Mouse (Mus musculus): ENCODE measurements around the gene Cd80.
"Not testable (repeated sequence)": the region's sequence is repeated elsewhere in the genome, so short reads cannot be mapped to it uniquely, and the experiment has no call there.

The Cd80 gene

DNA sequence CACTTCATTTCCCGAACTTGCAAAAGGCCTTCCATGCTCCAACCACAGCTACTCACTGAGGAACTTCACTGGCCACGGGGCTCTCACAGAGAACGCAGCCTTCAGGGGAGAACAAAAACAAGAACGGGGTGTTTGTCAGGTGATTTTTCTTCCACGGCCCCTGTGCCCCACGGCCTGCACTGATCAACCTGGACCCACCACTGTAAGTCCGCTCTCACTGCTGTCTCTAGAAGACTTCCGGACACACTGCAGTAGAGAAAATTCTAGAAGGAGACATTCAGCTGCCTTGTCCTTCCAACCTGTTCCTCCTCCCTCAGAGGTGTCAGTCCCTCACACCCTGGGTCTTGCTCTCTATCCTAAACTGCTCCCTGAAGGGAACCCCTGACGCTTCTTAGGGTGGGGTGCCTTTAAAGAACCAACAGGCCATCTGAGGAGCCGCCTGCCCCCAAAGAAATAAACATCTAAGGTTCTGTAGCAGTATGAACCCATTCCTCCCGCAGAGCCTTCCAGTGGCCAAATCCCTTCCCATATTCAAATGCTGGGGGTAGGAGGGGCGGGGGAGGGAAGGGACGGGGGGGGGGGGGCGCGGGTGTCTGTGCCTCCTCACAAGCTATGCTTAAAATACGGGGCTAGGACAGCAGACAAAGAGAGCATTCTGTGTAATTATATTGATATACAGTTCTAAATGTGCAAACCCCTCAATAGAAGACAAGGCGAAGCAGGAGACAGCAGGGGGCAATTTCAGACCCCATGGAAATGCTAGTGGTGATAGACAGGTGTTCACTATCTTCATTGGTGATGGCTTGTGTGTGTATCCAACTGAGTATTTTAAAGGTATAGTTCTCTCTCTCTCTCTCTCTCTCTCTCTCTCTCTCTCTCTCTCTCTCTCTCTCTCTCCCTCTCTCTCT lies at the start of gene Cd80:
TSS of gene Cd80 (plus strand) at position 51 of the 908 bp plus-strand sequence.
- DNase-seq (ENCODE audit: low spot score in 2 of 2): no peak

DNA sequence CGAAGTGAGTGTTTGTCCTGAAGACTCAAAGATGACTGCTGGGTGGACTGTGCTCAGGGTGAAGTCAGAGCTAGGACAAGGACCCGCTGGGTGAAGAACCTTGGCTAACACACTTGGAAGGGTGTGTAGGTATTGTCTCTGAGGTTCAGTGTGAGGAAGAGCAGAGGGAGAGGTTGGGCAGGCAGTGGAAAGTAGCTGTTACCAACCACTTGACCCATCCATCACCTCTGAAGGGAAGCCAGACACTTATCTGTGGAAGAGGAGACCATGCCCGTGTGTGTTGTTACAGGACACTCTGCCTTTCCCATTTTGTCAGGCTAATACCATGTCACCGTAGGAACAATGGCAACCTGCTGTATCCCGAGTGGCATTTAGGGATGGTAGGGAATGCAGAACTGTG lies 49.1 kb upstream of the Cd80 start:
- no peak for DNase-seq (ENCODE audit: low spot score in 2 of 2)

DNA sequence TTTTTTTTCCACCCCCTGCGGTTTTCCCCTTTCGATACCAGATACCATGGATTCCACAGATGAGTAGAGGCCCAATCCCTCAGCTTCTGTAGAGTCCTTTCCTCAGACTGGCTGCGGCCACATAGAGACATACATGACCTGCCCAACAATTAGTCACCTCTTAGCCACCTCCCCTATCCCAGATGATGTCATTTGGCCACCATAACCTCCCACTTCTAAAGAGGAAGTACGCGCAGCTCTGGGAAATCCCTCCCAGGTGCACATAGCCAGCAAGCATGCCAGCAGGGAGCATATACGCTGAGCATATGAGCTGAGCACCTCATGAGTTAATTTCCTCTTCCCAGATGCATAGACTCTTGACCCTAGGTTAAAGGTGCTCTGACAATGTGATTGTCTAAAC lies 48.7 kb upstream of the Cd80 start:
- no peak for DNase-seq (ENCODE audit: low spot score in 2 of 2)

DNA sequence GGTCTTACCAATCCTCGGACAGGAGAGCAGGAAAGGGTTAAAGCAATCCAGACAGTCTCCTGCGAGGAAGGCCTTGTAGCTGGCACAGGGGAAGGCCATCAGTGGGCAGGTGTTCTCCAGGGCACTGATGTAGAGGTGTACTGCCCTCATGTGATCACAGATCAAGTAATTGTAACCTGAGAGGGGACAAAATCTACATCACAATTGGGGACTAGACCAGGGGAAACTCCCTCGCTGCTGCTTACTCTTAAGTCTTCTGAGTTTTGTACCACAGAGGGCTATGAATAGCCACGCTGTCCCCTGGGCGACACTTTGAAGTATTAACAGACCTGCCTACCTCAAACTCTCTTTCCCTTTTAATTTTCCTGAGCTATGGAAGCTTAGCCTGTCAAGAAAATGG lies 47.8 kb upstream of the Cd80 start:
- DNase-seq (ENCODE audit: low spot score in 2 of 2): no peak

DNA sequence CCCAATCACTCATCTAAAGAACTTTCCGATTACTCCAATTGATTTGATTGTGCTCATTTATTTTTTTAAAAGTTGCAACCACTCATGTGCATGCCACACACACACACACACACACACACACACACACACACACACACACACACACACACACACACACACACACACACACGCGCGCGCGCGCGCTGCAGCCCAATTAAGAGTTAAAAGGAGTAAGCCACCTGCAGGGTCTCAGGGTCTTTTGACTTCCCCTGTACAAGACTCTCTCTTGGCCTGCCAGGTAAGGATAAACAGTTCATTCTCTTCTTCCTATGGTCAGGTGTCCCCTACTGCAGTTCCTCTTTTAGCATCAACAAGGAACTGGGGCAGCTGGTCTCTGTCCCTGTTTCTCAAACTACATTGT lies 46.9 kb upstream of the Cd80 start:
- DNase-seq (ENCODE audit: low spot score in 2 of 2): no peak

DNA sequence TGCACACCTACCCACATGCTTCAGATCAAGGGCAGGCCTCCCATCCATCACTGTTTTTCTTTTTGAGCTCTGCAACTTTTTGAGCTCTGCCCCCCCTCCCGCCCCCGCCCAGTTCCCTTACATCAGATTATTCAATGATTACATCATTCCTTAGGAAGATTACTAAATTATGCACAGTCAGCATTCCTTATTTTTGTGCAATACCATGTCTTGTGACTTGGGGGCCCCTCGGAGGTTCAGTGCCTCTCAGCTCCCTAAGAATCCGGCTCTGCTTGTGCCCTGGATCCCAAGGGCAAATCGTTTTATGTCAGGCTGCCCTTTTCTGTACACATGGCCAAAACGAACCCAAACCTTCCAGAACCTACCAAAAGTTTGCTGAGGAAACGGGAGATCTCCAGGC lies 40.4 kb upstream of the Cd80 start:
- no peak for DNase-seq (ENCODE audit: low spot score in 2 of 2)

DNA sequence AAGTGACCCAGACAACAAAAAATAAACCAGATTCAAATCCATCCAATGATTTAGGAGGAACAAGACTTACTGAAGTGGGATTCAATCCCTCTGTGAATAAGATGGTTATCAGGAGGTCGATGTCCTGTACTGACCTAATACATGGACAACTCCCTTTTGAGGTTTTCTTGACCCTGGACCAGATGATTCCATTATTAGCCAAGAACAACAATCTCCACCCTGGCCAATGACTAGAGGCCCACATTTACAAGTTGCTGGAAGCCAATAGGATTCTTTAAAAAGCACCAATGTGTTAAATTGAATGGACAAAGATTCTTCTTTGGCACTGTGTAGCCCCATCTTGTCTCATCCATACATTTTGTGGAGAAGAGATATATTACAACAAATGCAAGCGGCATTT lies 30.0 kb upstream of the Cd80 start:
- peak; percentile 45 to 54 for DNase-seq (ENCODE audit: low spot score in 2 of 2)

DNA sequence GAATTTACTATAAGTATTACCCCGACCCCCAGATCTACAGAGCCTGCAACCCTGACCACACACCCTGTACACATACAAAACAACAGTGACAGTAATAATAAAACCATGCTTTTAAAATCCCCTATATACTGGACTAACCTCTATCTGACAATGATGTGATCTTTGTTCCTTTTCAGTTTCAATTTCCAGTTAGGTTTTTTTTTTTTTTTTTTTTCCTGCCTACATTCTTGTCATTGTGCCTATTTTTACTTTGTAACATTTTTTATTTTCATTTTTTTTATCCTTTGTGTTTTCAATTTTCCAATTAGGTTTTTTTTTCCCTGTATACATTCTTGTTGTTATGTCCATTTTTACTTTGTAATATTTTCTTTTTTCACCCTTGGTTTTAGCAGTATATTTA lies 29.6 kb upstream of the Cd80 start:
- no peak for DNase-seq (ENCODE audit: low spot score in 2 of 2)

DNA sequence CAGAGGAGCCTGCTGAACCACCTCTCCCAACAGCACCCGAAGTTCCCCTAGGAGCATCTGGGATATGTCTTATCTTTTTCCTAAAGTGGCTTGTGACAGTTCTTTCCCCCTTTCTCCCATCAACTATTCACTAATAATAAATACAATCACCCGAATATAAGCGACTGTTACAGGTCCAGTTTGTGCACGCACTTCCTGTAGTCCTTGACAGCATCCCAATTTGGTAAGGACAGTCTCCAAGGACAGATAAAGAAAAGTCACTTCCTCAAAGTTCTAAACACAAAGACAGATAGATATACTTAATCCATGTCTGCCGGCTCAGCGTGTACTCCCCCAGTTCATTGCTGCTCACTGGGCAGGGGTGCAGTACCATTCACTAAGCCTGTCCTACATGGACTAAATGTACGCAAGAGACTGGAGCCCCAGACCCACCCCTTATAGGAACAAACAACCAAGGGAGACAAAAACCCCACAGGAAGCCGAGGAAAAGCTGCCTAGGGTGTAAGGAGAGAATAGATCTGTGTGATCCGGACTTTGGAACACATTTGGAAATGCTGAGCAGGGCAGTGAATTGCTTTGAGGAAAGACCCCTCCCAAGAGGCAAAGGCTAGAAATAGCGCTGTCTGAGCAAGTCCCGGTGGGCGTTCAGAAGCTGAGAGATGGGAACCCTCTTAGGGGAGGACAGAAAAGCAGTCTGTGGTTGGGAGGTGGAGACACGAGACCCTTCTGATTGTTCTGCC lies 23.7 kb upstream of the Cd80 start:
- peak; percentile 19 to 26 for DNase-seq (ENCODE audit: low spot score in 2 of 2)

DNA sequence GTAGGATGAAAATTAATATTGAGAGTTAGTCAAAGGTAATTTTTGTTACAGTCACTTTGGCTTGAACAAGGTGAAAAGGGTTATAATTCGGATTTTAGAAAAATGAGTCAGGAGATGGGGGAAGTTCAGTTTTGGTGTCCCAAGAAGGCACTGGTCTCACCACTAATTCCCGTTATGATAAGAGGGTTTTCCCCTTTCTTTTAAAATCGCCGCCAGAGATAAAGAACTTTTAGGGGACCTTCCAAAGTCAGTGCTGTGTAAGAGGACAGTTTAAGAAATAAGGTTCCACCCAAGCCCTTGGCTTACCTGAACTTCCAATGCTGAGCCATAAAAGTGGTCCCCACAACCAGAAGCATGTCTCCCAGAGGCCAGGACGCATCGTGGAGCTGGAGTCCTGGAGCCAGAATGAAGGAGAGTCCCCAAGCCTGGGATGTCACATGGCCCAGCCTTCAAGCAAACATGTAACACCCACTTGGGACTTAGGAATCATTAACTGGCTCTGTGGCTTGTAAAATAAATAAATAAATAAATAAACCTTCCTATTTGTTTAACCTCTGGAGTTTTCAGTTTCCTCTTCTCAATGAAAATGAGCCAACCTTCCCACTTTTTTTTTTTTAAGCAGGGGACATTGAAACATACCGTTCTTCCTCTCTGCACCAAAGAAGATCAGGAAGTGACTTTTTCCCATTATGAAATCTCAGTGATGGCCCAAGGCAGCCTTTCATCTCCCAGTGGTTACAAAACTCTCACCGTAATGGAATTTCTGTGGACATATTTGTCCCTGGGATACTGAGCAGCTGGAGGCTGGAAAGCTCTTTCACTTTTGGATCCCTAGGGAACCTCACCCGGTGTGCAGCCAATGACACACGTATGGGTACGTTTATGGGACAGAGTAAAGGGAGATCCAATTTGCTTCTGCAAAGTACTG lies 22.6 kb upstream of the Cd80 start, which contains the start of gene Pla1a:
TSS of gene Pla1a (minus strand) at position 648 of the 928 bp plus-strand sequence.
- DNase-seq (ENCODE audit: low spot score in 2 of 2): peak; percentile 42 to 60

DNA sequence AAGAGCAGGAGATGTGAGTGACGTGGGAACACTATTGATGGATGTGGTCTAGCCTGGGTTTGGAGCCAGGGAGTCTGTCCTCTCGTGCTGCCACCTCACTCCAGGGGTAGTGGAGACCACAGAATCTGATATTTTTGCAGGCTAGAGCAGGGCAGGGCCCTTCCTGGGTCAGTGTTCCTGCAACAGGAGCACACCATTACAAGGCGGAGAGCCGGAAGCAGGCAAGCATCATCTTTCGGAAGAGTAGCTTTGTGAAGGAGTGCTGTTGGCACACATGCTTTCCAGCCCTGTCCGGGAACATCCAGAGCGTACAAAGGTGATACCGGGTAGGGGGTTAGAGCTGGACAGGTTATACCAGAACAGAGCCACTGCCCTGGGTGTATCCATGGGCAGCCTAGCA lies 21.8 kb upstream of the Cd80 start:
- DNase-seq (ENCODE audit: low spot score in 2 of 2): no peak

DNA sequence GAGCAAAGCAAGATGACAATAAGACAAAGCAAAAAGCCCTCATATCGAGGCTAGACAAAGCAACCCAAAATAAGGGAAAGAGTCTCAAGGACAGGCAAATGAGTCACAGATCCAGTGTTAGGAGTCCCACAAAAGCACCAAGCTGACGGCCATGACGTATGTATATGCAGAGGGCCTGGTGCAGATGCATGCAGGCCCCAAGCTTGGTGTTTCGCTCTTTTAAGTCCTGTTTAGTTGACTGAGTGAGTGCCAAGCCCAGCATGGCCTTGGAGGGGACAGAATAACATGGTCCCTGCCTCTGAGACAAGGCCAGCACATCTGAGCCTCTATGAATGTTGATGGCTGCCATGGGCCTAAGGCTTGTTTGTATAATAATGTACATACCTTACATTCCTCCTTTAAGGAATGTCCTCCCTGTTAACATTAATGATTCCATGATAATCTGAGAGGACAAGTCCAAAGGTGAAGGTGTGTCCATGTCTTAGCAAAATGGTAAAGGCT lies 21.0 kb upstream of the Cd80 start:
- no peak for DNase-seq (ENCODE audit: low spot score in 2 of 2)

DNA sequence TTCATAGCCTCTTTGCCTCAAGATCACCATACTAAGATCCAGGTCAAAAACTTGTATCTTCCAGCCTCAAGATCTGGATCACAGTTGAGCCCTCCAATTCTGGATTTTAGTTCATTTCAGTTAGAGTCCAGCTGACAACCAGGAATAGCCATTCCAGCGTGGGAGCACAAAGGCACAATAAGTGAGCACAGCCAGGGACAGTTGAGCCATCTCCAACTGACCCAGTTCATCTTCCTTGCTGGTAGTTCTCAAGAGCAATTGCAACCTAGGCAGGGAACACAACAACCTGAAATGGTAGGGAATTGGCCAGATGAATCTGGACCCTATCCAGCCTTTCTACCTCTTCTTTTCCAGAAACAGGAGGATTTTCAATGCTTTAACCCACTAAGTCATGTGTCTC lies 16.2 kb upstream of the Cd80 start:
- no peak for DNase-seq (ENCODE audit: low spot score in 2 of 2)

DNA sequence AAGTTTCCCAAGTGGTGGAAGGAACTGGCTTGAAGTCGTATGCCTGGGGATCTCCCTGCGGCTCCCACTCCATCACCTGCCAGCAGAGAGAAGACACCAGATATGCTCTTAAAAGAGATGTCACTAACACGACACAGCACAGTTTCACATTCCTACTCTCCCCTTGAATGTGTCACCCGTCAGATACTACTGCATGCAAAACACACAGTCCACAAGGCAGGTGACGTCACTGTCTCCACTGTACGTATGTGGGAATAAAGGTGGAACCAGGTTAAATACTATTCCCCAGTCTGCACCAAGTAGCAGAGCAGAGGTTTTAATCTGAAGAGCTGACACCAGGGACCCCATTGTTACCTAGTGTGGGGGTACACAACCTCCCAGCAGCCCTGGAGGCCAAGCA lies 15.0 kb upstream of the Cd80 start:
- DNase-seq (ENCODE audit: low spot score in 2 of 2): no peak

DNA sequence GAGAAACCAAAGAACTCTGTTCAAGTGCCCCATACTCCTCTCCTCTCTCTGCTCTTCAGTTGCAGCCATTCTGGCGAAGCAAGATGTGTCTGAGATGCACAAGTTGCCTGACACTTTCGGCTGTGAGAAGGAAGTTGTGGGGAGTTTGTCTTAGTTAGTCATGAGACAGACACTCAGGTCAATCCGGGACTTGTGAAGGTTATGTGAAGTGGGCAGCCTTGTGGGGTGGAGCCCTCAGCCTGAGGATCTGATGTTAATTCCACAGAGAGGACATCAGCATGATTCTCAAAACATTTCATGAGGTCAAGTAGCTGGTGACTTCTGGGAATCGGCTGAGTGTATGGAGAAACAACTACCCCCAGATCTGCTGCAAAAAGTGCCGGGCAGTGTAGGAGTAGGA lies 13.8 kb upstream of the Cd80 start:
- DNase-seq (ENCODE audit: low spot score in 2 of 2): no peak

DNA sequence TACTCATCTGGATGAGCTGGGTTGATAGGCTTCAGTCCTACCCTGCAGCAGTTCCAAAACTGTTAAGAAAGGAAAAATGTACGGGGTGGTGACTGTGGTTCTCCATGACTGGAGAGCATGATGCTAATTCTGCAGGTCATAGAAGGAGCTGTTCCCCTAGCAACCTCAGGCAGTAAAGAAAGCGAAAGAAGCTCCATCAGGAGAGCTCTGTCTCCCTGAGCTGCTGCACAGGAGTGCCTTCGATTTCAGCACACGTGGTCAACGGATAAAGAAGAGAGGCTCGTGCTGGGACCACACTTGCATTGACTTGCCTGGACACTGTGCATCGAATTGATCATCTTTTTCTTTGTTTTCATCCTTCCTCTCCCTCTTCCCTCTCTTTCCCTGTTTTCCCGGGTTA lies 13.1 kb upstream of the Cd80 start:
- no peak for DNase-seq (ENCODE audit: low spot score in 2 of 2)

DNA sequence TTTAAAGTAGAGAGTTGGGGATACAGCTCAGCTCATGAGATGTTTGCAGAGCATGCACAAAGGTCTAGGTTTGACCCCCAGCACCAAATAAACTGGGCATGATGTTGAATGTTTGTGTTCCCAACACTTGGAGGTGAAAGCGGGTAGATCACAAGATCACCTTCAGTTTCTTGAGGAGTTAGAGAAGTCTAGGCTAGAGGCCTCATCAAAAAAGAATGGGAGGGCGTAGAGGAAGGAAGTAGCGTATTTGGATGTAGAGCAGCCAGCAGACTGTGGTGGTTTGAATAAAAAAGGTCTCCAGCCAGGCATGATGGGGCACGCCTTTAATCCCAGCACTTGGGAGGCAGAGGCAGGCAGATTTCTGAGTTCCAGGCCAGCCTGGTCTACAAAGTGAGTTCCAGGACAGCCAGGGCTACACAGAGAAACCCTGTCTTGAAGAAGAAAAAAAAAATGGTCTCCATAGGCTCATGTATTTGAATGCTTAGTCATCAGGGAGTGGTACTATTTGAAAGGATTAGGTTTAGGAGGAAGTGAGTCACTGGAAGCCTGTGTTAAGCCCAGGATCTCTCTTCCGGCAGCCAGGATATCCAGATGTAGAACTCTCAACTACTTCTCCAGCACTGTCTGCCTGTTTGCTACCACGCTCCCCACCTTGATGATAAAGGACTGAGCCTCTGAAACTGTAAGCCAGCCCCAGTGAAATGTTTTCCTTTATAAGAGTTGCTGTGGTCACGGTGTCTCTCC lies 11.5 kb upstream of the Cd80 start:
- no peak for DNase-seq (ENCODE audit: low spot score in 2 of 2)

DNA sequence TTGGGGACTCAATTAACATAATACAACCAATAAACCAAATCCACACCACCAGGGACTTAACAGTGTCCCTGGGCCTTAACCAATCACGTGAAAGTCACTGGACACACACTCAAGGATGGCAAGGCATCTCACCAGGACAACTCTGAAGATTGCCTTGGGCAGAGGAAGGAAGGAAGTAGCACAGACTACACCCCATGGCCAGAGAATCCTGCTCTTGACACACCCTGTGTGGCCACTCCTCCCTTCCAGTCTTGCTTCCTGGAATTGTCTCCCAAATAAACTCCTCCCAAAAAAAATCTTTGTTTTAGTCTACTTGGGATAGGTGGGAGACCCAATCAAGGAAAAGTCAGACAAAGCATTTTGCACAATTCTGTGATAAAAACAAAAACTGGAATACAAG lies 10.3 kb upstream of the Cd80 start:
- DNase-seq (ENCODE audit: low spot score in 2 of 2): no peak

DNA sequence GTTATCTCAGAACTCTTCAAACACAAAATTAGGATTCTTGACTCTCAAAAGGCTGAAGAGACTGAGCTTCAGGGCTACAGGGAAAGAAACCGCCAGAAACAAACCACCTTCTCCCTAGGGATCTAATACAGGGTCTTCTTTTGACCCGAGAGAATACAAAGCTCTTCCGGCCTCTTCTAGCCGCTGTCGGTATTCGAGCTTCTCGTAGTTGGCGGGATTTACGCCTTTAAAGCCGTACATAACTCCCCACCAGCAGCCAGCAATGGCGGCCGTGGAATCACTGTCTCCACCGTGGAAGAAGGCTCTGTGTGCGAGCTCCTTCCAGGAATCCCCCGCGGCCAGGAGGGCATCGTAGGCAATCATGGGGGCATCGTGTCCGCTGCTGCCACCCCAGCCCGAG lies 9.8 kb upstream of the Cd80 start:
- no peak for DNase-seq (ENCODE audit: low spot score in 2 of 2)

DNA sequence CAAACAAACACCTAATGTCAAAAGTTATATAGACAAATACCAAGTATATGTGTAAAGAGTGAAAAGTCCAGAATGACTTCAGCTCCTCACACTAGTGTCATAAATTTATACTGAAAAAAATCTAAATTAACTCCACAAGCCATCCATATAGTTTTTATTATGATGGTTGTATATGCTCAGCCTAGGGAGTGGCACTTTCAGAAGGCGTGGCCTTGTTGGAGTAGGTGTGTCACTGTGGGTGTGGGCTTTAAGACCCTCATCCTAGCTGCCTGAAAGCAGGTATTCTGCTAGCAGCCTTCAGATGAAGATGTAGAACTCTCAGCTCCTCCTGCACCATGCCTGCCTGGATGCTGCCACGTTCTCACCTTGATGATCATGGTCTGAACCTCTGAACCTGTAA lies 9.2 kb upstream of the Cd80 start:
- DNase-seq (ENCODE audit: low spot score in 2 of 2): not testable (repeated sequence)

DNA sequence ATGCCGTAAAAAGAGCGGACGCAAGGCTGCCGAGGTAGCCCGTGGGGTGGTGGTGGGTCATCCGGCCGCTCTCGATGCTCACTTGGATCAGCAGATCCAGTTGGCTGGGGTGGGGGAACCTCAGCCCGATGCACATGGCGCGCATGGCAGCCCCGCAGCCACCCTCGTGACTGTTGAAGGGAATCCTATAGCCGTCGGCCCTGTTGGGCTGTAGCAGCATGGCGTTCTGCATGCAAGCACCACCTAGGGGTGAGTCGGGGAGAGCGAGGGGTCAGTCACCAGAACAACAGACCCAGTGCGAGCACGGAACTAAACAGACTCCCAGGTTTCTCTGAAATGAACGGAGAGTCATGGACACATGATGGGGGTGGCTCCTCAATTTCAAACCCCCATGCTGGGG lies 8.0 kb upstream of the Cd80 start:
- DNase-seq (ENCODE audit: low spot score in 2 of 2): no peak
